Mouse (Mus musculus): Measurements from ENCODE around the gene Osm.

Gene Osm

DNA sequence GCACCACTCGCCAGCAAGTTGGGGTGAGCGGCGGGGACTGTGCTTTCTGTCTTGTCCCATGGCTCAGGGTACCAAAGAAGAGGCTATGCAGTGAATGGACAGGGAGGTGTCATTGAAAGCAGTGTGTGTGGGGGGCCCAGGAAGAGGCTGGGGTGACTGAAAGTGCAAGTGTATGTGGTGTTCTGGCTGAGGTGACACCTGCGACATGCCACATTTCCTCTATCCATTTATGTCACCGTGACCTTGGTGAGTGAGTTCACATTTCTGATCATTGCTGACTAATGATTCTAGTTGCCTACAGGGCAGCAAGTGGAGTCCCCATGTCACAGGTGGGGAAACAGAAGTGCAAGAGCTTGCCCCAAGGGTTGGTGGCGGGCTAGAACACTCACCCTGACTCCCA, 32.3 kb downstream of the Osm start:
- no peak for DNase-seq (ENCODE audit: low read depth, low spot score)

- DNase-seq (ENCODE audit: low read depth, low spot score): no peak
Observed at GRCm38 (mm10) chr11:4270744-4271459, 34.7 kb downstream of the Osm start.

- no peak for DNase-seq (ENCODE audit: low read depth, low spot score)
Observed at GRCm38 (mm10) chr11:4271544-4271943, 35.3 kb downstream of the Osm start.

GRCm38 (mm10) chr11:4276411-4276861, 40.2 kb downstream of the Osm start:
- no peak for DNase-seq (ENCODE audit: low read depth, low spot score)

GRCm38 (mm10) chr11:4279909-4280308, 43.7 kb downstream of the Osm start:
- no peak for DNase-seq (ENCODE audit: low read depth, low spot score)

- no peak for DNase-seq (ENCODE audit: low read depth, low spot score)
Observed at GRCm38 (mm10) chr11:4281852-4282251, 45.6 kb downstream of the Osm start.

DNA sequence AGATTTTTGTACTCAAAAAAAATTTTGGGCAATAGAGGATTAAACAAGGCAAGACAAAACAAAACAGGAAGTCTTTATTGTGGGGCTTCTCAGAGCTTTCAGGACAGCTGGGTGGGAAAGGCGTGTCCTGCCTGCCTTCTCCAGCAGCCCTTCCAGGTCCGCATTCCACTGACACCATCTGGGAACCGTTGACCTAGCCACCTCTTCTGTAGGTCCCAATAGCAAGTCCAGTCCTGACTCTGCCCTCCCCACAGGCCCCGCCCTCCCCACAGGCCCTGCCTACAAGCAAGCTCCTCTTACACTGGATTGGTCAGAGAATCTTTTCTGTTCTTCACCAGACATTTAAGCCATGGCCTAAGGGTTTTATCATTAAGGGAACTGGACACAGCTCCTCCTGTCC, 47.4 kb downstream of the Osm start:
- DNase-seq (ENCODE audit: low read depth, low spot score): no peak

DNA sequence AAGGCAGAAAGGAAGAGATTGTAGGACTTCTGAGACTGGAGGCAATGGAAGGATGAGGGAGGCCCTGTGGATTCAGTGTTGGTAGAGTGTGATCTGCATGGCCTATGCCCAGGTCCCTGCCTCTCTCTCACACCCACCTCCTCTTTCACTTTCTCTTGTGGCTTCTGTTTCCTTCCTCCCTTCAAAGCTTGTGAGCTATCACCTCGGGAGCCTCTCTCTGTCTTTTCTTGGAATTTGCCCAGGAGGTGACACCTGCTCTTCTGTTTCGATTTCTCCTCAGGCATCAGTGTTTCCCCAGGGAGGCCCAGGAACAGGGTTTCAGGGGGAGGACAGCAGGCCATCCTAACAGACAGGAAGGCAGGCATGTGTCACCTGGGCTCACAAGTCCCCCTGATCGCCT, 53.1 kb downstream of the Osm start:
- DNase-seq (ENCODE audit: low read depth, low spot score): no peak

All from brain, embryonic 18.5 days (tissue).